Mouse (Mus musculus) testis, postnatal 10 days (tissue): Measurements from ENCODE around the gene Xpo6.

Experiments used
- DNase-seq: peaks from one replicate; pipeline ENCODE4 v3.0.0; 2021; ENCODE audit warnings: low spot score

Gene Xpo6

DNA sequence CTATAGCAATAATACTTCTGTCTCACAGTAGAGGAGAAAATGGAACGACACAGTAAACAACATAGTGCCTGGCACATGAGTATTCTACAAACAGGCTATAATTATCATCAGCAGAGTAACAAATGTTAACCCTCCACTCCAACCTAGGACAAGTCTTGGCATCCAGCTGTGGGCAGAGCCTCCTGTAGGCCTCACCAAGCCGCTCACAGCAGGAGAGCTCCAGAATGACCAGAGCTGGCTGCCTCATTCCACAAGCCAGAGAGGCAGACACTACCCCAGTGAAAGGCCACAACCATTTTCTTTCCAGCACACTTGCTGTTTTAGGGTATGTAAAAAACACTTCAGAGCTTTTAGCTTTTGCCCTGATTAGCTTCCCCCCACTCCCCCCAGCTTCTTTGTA, 72.6 kb downstream of the Xpo6 start:
- DNase-seq, result no peak

DNA sequence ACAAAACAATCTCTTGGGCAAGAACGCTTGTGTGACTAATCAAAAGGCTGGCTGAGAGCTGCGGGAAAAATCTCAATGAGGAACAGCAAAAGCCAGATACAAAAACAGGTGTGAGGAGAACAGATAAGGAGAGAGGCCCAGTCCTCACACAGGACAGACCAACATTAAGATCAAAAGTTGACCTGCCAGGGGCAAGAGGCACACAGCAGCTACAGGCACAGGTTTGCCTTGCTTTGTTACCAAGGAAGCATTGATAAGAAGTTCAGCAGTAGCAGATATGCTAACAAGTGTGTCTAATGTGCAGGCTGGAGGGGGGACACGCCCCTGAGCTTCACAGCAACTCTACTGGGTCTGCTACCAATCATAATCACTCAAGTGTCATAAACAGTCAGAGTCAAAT, 73.8 kb downstream of the Xpo6 start:
- no peak for DNase-seq

DNA sequence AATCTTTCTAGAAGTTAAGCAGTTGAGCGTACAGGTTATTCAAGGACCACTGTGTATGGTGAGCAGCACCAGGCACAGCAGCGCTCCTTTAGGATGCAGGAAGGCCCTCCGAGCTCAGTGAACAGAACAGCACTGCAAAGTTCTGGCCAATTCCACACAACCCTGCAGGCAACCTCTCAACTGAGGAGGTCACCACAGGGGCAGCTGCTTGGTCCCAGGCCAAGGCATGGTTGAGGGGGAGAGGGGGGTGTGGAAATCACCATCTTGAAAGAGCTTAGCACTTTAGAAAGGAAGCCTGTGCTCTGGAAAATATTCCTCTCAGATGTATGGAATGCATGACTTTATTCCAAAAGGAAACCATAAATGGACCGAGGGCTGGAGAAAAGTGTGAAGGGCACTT, 78.8 kb downstream of the Xpo6 start:
- peak; percentile 46 for DNase-seq

DNA sequence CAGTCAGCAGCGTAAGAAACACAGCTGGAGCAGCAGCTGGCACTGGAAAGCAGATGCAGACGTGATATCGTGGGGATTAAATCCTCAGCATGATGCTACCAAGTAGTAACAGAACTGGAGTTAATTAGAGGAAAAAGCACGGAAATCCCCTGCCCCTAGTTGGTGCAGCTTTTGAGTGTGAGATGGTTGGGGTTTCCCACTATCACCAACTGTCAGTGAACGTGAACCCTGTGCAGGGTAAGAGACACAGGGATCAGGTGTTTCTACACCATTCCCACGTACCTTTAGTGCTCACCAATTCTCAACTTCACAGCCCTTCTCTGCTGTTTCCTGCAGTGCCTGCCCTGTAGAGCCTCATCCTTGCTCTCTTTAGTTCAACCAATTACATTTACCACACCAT, 80.5 kb downstream of the Xpo6 start:
- no peak for DNase-seq

DNA sequence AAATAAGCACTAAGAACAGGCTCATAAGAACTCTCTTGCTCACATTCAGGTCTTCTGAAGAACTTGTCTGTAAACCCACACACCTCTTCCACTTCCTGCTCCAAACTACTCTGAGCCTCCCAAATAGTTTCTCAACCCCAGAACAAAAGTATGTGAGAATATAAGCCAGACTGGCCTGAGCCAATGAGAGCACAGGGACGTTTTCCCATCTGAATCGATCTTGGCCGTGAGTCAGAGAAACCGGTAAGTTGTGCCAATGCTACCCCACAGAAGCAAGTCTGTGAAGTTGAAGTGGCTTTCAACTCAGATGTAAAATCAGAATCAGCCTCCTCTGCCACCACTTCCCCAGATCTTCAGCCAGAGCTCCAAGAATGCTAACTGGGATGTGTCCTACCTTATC, 87.0 kb downstream of the Xpo6 start:
- DNase-seq, result no peak

DNA sequence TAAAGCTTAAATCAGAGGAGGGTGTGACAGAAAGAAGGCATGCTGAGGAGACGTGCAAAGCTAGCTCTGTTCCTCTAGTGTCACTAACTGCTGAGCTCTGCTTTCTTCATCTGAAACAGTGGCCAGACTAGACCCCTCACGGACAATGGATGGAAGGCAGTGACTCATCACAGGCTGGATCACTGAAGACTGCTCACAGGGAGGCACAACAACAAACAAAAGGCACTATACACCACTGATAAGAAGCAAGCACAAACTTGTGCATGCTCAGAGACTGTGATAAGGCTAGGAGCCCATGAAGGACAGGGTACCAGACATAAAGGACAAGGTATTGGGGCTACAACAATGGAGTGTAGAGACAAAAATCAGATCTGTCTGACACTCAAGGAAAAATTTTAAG, 89.1 kb downstream of the Xpo6 start:
- DNase-seq, result no peak

DNA sequence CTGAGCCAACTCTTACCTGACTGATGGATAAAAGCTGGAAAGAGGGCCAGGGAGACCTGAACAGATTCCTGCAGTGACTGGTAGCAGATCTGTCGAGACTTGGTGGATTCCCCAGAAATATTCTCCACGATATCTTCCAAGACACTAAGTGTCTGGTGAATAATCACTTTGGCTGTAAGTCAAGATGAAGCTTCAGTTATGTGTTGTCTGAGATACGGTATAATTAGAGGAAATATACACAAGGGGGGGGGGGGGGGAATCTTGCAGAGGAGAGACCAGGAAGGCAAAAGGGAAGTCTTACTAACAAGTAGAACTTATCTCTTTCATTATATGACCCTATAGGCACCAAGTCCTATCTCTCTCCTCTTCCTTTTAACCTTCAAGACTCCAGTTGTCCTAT, 90.4 kb downstream of the Xpo6 start:
- no peak for DNase-seq

DNA sequence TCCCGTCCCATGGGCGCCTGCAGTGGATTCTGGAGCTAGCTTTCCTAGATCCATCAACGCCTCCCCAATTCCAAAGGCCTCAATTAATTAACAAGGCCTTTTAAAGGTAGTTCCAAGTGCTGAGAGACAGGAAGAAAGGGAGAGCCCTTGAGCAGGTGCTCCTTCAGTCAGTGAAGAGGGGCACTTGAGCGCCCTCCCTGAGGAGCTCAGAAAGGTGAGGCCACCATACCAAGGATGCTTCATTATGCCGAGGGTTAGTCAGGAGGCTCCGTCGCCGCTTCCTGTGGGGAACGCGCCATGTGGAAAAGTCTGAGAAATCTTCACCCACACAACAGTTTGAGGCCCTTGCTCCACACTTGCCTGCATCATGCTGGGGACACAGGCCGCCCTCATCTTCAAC, 99.9 kb downstream of the Xpo6 start:
- no peak for DNase-seq

DNA sequence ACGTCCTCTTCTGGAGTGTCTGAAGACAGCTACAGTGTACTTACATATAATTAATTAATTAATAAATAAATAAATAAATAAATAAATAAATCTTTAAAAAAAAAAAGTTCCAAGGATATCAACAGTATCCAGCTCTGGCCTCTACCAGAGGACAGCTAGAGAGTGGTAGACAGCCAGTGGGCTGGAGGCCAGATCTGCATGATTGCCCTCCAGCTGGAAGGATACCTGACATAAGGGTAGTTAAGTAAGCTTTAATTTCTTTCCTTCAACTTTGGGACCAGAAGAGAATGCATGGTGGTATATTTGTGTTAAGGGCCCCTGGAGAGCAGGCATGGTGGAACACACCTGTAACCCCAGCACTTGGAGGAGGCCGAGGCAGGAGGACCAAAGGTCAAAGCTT, 100.5 kb downstream of the Xpo6 start:
- DNase-seq, result no peak

DNA sequence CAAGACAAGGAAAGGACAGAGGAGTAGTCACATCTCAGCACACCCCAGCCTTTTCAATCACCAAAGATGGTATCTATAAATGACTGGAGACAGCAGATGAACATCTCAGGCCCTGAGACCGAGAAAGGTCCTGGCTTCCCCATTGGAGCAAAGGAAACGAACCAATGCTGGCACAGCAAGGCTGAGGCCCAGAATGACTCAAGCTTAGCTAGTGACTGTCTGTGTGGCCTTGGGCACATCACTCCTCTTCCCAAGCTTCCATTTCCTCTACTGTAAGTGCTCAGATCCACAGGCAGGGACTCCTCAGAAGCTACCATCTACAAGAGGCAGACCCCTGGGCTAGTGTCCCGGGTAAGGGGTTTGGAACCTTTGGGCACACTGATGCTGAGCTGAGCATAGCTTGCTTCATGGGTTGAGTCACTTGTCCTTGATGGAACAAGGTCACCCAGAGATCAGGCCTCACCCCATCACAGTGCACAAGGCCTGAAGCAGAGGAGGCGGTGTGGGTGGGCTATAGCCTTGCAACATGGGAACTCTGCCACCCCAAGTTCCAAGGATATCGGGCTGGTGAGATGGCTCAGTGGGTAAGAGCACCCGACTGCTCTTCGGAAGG, 101.0 kb downstream of the Xpo6 start:
- DNase-seq, result no peak

DNA sequence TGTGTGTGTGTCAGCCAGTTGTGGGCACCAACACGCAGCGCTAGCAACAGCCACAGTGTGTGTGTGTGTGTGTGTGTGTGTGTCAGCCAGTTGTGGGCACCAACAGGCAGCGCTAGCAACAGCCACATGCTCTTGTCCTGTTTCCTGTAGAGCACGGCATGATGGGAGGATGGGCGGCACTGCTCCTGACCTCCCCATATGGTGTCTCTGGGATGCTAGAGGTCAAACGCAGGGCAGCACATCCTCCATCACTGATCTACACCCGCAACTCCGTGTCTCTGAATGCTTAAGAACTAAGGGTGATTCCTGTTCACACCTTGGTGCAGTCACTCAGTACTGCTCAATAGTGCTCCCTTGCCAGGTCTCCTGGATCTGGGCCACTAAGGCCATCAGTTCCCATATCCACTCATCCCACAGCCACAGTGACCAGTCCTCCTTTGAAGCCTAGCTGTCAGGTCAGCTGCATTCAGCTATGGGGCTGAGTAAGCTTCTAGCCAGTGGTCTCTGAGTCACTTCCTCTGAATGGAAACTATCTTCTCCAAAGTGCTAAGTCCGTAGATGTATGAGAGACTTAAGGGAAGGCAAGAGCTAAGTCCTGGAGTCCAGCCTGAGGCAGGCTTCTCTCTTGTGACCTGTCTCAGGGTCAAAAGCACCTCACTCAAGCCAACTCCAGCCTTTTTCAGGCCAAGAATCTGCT, 102.9 kb downstream of the Xpo6 start:
- no peak for DNase-seq

DNA sequence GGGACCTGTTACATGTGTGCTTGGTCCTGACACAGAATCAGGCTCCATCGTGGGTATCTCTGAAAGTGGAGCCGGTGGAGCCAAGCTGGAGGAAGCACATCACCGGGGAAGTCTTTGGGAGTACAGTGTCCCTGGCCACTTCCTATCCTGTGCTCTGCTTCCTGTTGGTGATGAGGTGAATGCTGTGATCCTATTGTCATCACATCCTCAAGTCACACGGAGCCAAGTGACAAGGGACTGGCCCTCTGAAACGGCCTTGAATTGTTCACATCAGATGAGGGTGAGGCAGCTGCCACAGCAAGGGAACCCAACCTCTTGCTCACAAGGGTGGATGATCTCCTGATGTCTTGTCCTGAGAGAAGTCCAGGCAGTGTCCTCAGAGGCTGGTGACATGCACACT, 103.7 kb downstream of the Xpo6 start:
- no peak for DNase-seq

DNA sequence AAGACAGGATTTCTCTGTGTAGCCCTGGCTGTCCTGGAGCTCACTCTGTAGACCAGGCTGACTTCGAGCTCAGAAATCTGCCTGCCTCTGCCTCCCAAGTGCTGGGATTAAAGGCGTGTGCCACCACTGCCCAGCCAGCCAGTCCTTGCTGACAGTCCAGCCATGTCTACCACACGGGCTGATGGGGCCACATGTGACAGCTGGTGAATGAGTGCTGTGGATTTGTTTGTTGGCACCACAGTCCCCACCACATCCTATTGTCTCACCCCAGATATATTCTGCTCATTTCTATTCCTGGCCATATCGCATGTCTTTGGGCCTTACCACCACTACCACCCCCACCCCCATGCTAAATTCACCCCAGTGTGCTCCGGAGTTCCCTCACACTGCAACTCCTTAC, 105.6 kb downstream of the Xpo6 start:
- DNase-seq, result no peak

DNA sequence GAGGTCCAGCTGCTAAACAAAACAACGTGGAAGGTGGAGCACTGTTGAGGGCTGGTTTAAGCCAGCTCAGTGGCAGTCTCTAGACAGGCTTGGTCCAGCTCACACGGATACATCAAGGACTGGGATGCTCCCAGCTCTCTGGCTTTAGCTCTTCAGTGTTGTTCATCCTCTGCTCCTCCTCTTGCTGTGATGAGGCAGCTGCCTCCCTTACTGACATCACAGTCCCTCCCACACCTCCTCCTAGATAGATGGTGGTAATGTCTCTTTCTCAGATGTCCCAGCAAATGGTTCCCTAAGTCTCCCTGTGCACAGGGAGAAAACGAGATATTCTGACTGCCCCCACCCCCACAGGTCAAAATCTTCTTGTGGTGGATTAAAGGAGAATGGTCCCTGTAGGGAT, 107.1 kb downstream of the Xpo6 start:
- no peak for DNase-seq

DNA sequence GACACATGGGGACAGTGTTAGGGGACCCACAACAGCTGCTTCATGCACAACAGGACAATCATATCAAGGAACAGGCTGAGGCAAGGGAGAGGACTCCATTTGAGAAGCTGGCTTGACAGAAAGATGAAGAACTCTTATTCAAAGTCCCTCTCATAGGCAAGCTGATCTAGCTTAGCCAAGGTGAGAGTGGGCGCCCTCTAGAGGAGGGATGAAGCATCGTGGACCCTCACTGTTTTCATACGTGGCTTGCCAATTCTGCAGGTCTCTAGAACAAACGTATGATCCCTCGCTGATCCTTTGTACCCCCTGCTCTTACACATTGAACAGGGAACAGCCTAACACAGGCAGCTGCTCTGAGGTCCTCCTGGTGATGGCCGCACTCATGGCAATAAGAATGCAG, 110.5 kb downstream of the Xpo6 start:
- peak; percentile 68 for DNase-seq

DNA sequence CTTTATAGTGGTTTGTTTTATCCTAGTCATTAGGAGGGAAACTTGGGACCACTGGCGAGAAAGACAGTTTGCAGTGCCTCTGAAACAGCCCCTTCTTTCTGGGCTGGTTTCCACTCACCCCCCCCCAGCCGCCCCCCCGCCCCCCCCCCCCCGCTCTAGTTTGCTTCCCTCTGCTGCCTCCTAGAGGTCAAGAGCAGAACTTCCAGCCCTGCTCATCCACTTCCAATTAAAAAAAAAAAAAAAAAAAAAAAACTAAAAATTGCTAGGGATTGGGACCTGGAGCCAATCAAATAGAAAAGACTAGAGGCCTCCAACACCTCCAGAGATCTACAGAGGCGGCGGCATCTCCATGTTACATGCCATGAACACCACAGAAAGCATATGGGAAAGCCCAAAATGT, 112.1 kb downstream of the Xpo6 start:
- DNase-seq, result peak; percentile 60

DNA sequence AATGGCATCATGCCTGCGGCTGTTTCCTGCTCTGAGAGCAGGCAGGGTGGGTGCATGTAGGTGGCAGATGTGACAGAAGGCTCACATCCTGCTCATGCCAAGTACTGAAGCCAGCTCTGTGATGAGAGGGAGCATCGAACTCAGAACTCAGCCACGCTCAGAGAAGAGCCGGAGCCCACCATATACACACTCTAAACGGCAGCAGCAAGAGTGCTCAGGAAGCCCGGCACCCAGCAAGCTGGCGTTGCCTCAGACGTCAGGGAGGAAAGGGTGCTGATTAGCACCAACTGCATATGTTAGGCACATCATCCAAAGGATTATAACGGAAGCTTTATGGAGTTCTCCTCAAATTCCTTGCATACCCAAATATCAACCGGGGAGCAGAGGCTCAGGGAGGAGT, 112.7 kb downstream of the Xpo6 start:
- no peak for DNase-seq

DNA sequence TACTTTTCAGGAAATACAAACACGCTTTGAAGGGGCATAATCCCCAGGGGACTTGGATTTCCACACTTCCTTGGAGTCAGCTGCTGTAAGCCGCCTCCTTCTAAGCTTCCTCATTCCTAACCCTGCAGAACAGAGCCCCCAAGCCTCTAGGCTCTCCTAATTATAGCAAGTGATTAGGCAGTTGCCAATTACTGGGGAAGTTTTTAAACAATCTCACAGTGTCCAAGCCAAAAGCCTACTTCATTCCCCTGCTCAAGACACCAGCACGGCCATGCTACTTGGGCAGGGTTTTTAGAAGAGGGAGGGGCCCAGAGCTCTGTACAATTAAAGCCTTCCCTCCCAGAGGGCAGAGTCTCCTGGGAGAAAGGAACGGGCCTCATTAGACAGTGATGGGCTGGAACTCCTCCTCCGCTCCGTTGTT, 114.0 kb downstream of the Xpo6 start:
- no peak for DNase-seq

DNA sequence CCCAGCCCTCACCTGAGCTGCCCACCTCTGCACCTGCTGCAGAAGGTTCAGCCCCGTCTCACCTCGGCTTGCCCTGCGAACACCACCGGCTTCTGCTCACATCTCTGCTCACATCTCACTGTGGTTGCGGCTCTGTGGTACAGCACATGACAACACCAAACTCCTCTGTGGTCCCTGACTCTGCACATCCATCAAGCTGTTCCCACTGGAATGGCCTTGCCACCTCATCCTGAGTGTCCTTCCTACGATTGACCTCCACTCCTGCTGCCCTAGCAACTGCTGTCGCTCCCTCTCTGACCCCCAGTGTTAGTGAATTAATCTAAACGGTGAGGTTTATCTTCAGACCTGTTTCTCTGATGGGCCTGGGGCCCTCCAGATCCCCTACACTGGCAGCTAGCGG, 115.1 kb downstream of the Xpo6 start:
- DNase-seq, result no peak

DNA sequence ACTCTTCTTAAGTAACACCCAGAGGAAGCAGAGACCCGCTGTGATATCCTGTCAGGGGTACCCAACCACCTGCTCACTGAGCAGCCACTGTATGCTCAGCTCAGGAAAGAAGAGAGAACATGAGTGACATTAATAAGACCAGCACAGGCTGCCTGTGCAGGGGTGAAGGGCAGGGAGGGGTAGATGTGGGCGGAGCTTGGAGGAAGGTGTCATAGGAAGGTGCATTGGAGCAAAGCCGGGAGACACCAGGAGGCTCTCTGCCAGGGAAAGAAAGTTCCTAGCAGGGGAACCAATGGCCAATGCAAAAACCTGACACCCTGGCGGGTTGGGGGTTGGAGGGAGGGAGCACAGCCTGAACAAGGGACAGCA, 116.3 kb downstream of the Xpo6 start:
- DNase-seq, result no peak

DNA sequence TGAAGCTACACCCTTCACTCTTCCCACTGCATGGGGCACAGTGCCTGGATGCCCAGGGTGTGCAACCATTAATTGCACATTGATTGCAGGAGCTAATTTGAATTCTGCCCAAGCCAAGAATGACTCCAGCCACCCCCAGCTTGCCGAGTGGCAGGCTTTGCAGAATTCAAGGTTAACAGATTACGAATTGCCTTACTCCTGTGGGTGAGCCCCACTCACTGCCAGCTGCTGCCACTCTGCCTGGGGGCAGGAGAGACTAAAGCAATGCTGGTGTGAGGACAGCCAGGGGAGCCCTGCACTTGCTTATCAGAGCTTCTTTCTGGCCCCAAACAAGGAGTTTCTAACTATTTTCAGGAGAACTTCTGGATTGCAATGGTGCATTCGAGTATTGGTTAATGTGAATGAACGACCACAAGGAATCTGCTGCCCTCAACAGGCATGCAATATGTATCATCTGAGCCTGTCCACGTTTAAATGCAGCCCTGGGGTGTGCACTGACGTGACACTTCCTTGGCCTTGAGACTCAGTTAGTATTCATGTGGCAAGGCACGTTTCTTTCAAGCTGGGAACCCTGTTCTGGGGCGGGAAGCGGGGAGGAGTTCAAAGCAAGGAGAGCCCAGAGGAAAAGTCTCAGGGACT, 116.8 kb downstream of the Xpo6 start:
- DNase-seq, result no peak

DNA sequence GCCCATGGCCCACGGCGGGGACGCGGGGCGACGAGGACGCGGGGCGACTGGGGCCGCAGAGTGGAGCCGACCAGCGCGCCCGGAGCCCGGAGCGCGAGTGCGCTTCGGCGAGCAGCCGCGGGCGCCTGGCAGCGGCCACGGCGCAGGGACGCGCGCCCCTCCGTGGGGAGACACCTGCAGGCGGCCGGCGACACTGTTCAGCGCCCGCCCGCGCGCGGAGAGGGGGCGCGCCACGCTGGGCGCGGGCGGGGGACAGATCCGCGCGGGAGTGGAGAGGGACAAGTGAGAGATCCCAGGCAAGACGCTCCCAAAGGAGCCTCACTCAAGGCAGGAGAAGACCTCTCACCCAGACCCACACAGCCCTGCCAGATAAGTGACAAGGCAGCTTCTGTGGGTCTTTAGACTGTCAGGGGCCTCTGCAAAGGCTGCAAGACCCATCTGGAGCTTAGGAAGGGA, 118.0 kb downstream of the Xpo6 start, which contains the start of gene Gsg1l:
TSS of gene Gsg1l (minus strand) at position 126 of the 456 bp plus-strand sequence.
- no peak for DNase-seq

DNA sequence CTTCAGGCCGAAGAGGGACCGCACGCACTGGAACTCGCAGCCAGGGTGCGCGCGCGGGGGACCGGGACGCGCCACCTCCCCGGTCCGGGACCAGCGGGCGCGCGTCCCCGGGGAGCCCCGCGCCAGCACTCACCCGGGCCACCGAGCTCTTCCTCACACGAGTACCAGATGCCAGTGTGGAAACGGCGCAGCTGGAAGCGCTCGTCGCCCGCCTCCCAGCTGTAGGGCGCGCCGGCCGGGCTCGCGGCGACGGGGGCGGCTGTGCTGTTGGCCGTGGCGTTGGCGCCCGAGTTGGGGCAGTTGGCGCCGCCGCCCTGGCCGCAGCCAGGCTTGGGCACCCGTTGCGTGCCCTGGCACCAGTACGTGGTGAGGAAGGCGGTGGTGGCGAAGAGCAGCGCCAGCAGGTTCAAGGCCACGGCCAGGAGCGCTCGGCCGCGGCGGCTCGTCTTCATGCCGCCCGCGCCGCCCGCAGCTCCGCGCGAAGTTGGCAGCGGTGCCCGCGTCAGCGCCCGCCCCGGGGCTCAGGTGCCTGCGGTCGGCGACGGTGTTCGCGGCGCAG, 118.5 kb downstream of the Xpo6 start:
- no peak for DNase-seq
